Mouse (Mus musculus) ES-E14 (cell line): ENCODE measurements around the gene Olfr1228. TPM values are rescaled to one million over a fixed set of nuclear protein-coding genes. Genes with fewer than 3 reads are reported as not detected.

Source experiments
- DNase-seq: peaks from one replicate; pipeline ENCODE4 v3.0.0-alpha.2; 2013; ENCODE audit warnings: low read depth, low spot score
- H3K27ac ChIP-seq: 2 replicates; pipeline ENCODE4 v1.5.1; 2012; ENCODE audit warnings: low read depth, mild to moderate bottlenecking, low read length, moderate library complexity, mixed read lengths; ENCODE audit not compliant: poor library complexity, insufficient read depth, severe bottlenecking
- H3K36me3 ChIP-seq: 2 replicates; pipeline ENCODE4 v1.6.1; 2012; ENCODE audit warnings: mild to moderate bottlenecking, low read length, moderate library complexity, mixed read lengths; ENCODE audit not compliant: control insufficient read depth, poor library complexity, insufficient read depth, severe bottlenecking
- H3K4me1 ChIP-seq, 2 experiments: fragments of 150-350 bp in 1 of 2; sonication (generic) in 1 of 2; 2 replicates each; pipeline ENCODE4 v1.6.1; 2012; ENCODE audit warnings: low read length in 2 of 2, mild to moderate bottlenecking in 1 of 2, mixed read lengths in 1 of 2; ENCODE audit not compliant: control insufficient read depth in 2 of 2, insufficient read depth in 2 of 2, poor library complexity in 1 of 2
- H3K4me3 ChIP-seq, 2 experiments: fragments of 150-350 bp in 1 of 2; sonication (generic) in 1 of 2; 2 replicates each; pipeline ENCODE4 v1.5.1; 2012; ENCODE audit warnings: low read length in 2 of 2, low read depth in 1 of 2, mild to moderate bottlenecking in 1 of 2, mixed read lengths in 1 of 2; ENCODE audit not compliant: insufficient read depth in 1 of 2, poor library complexity in 1 of 2, severe bottlenecking in 1 of 2
- H3K9ac ChIP-seq: 2 replicates; pipeline ENCODE4 v1.6.1; 2012; ENCODE audit warnings: low read depth, mild to moderate bottlenecking, low read length, mixed read lengths; ENCODE audit not compliant: poor library complexity, insufficient read depth, severe bottlenecking
- H3K9me3 ChIP-seq: fragments of 150-350 bp; sonication (generic); 2 replicates; pipeline ENCODE4 v1.6.1; 2012; ENCODE audit warnings: low read depth, mild to moderate bottlenecking, low read length; ENCODE audit not compliant: control insufficient read depth, insufficient read depth
- CHD2 ChIP-seq: IDR thresholded peaks from 2 replicates; pipeline ENCODE4 v1.6.1; 2014; ENCODE audit warnings: mild to moderate bottlenecking, low read depth, low read length, inconsistent platforms
- HCFC1 ChIP-seq: IDR thresholded peaks from 2 replicates; pipeline ENCODE4 v1.6.1; 2012; ENCODE audit warnings: low read length, inconsistent platforms, borderline replicate concordance; ENCODE audit not compliant: insufficient read depth
- MAFK ChIP-seq: IDR thresholded peaks from 2 replicates; pipeline ENCODE4 v1.6.1; 2014; ENCODE audit warnings: mild to moderate bottlenecking, low read depth, low read length, inconsistent platforms; ENCODE audit not compliant: insufficient read depth
- ZC3H11A ChIP-seq: IDR thresholded peaks from 2 replicates; pipeline ENCODE4 v1.6.1; 2012; ENCODE audit warnings: low read depth, mild to moderate bottlenecking, inconsistent platforms, low read length, borderline replicate concordance
- ZNF384 ChIP-seq: IDR thresholded peaks from 2 replicates; pipeline ENCODE4 v1.6.1; 2012; ENCODE audit warnings: low read depth, low read length, inconsistent platforms
- in situ Hi-C, 2 experiments: fragments of 600-800 bp; cut with MboI; formaldehyde crosslinking; loops; one replicate each; pipeline ENCODE4 v1.15.1; 2025; ENCODE audit warnings: low sequenced_read_pairs in 2 of 2, inconsistent platforms in 1 of 2; ENCODE audit not compliant: unreplicated experiment in 2 of 2
- total RNA-seq: library from RNA; depleted of rRNA; stranded (reverse); fragments of 300-350 nt; gene quantifications from 2 replicates; pipeline ENCODE4 v1.2.3, GENCODE M21; 2012; rRNA removed

Gene Olfr1228
- total RNA-seq: not detected in 2 replicates

- Histone ChIP-seq H3K4me1 (no peaks in the 10 kb centered on the region), H3K36me3 (no peaks in the 10 kb centered on the region), H3K9me3 (no peaks in the 10 kb centered on the region), H3K4me3 (no peak within 1 kb of the TSS), H3K27ac (no peak within 1 kb of the TSS), H3K9ac (no peak within 1 kb of the TSS)
- in situ Hi-C loops: no loop called here
- DNase-seq: no peak
- TF ChIP-seq CHD2 (no peak), HCFC1 (no peak), MAFK (no peak), ZNF384 (no peak), ZC3H11A (no peak)
Observed at GRCm38 (mm10) chr2:89253962-89254361, at the start of gene Olfr1228. Gene Olfr1228 (minus strand): TSS chr2:89254062.

- Histone ChIP-seq H3K4me1 (no peaks in the 10 kb centered on the region), H3K4me3 (no peak within 1 kb of the TSS), H3K9me3 (no peaks in the 10 kb centered on the region), H3K9ac (no peak within 1 kb of the TSS), H3K36me3 (no peaks in the 10 kb centered on the region), H3K27ac (no peak within 1 kb of the TSS)
- TF ChIP-seq HCFC1 (no peak), CHD2 (no peak), ZC3H11A (no peak)
- no peak for DNase-seq
- in situ Hi-C loops: no loop called here
Observed at GRCm38 (mm10) chr2:89297168-89297567, 43.3 kb upstream of the Olfr1228 start, which contains the start of gene Olfr1230. Gene Olfr1230 (minus strand): TSS chr2:89297268.

DNA sequence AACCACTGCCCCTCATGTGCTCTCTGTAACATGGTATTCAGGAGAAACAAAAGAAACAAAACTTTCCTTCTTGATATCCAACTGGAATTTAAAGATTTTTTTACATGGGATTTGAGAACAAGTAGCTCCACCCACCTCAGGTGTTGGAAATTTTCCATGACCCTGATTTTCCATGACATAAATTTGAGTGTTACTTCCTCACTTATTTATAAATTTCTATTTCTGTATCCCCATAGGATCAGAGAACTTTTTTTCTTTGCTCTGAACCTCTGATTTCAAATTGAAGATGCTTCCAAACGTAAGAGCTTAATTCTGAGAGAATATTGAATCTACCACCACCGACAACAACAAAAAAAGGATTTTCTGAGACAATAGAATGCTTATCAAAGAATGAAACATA lies 34.1 kb upstream of the Olfr1228 start, which contains the start of gene Olfr1229:
Olfr1229 (minus strand) TSS at position 101 of the 400 bp plus-strand sequence.
- Histone ChIP-seq H3K4me1 (no peaks in the 10 kb centered on the region), H3K9me3 (no peaks in the 10 kb centered on the region), H3K4me3 (no peak within 1 kb of the TSS), H3K9ac (no peak within 1 kb of the TSS), H3K36me3 (no peaks in the 10 kb centered on the region), H3K27ac (no peak within 1 kb of the TSS)
- TF ChIP-seq ZC3H11A (no peak), HCFC1 (no peak), MAFK (no peak), CHD2 (no peak), ZNF384 (no peak)
- in situ Hi-C loops: no loop called here
- DNase-seq: no peak

DNA sequence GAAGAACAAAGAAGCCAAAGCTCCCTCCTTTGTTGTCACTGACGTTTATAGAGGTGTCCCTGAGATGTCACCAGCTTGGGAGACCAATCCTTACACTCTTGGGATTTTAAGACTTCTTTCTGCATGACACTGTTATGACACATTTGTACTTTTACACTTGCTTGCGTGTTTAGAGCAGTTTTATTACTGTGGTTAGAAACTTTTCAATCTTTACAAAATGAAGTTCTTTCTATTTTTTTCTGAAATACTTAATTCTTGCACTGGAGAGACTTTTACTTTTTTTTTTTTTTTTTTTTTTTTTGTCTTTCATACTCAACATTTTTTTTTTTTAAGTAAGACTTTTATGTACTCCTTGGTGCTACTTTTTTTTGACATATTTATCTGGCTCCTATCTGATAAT lies 53.9 kb downstream of the Olfr1228 start, which contains the start of gene Olfr1226:
Olfr1226 (minus strand) TSS at position 101 of the 400 bp plus-strand sequence.
- Histone ChIP-seq H3K9ac (no peak within 1 kb of the TSS), H3K36me3 (no peaks in the 10 kb centered on the region), H3K27ac (no peak within 1 kb of the TSS), H3K4me1 (no peaks in the 10 kb centered on the region), H3K9me3 (no peaks in the 10 kb centered on the region), H3K4me3 (no peak within 1 kb of the TSS)
- in situ Hi-C loops: no loop called here
- TF ChIP-seq HCFC1 (no peak), ZC3H11A (no peak), CHD2 (no peak), ZNF384 (no peak), MAFK (no peak)
- no peak for DNase-seq

Other genes starting within 250 kb of the Olfr1228 start
- gene Olfr1215, start 247.1 kb downstream of the Olfr1228 start, total RNA-seq: not detected in 2 replicates
- not detected in 2 replicates for gene Olfr1216, start 235.7 kb downstream of the Olfr1228 start, total RNA-seq
- not detected in 2 replicates for gene Olfr1217, start 222.0 kb downstream of the Olfr1228 start, total RNA-seq
- gene Olfr1218, start 192.9 kb downstream of the Olfr1228 start, total RNA-seq: not detected in 2 replicates
- not detected in 2 replicates for gene Olfr1219, start 170.5 kb downstream of the Olfr1228 start, total RNA-seq
- not detected in 2 replicates for gene Olfr1220, start 147.2 kb downstream of the Olfr1228 start, total RNA-seq
- not detected in 2 replicates for gene Olfr1221, start 136.8 kb downstream of the Olfr1228 start, total RNA-seq
- not detected in 2 replicates for gene Olfr1222, start 121.0 kb downstream of the Olfr1228 start, total RNA-seq
- not detected in 2 replicates for gene Olfr1223, start 102.5 kb downstream of the Olfr1228 start, total RNA-seq
- gene Olfr1224-ps1, start 90.0 kb downstream of the Olfr1228 start, total RNA-seq: not detected in 2 replicates
- gene Olfr1225, start 79.4 kb downstream of the Olfr1228 start, total RNA-seq: not detected in 2 replicates
- gene Olfr1226, start 54.0 kb downstream of the Olfr1228 start, total RNA-seq: not detected in 2 replicates
- not detected in 2 replicates for gene Olfr1229, start 34.0 kb upstream of the Olfr1228 start, total RNA-seq
- not detected in 2 replicates for gene Olfr1230, start 43.2 kb upstream of the Olfr1228 start, total RNA-seq
- gene Olfr1231, start 53.0 kb upstream of the Olfr1228 start, total RNA-seq: not detected in 2 replicates
- gene Olfr1232, start 75.6 kb upstream of the Olfr1228 start, total RNA-seq: not detected in 2 replicates
- not detected in 2 replicates for gene Olfr1233, start 88.3 kb upstream of the Olfr1228 start, total RNA-seq
- gene Olfr1234, start 110.8 kb upstream of the Olfr1228 start, total RNA-seq: not detected in 2 replicates
- gene Olfr1238, start 155.6 kb upstream of the Olfr1228 start, total RNA-seq: not detected in 2 replicates
- not detected in 2 replicates for gene Olfr1239, start 166.3 kb upstream of the Olfr1228 start, total RNA-seq
- not detected in 2 replicates for gene Olfr1240, start 188.9 kb upstream of the Olfr1228 start, total RNA-seq
- not detected in 2 replicates for gene Olfr1241, start 233.1 kb upstream of the Olfr1228 start, total RNA-seq
- not detected in 2 replicates for gene Olfr1242, start 244.3 kb upstream of the Olfr1228 start, total RNA-seq